Mouse (Mus musculus) midbrain, embryonic 14.5 days (tissue): ENCODE measurements around the gene Selplg. TPM values are rescaled to one million over a fixed set of nuclear protein-coding genes. Genes with fewer than 3 reads are reported as not detected.

ENCODE experiments used
- ATAC-seq: fragments of 200-750 bp; cut with Nextera tagmentation; 2 replicates; pipeline ENCODE4 v1.8.0; 2017; ENCODE audit warnings: moderate number of reproducible peaks, moderate library complexity; ENCODE audit not compliant: low FRiP score, low TSS enrichment
- DNase-seq: peaks from one replicate; pipeline ENCODE4 v3.0.0-alpha.2; 2015
- H3K27ac ChIP-seq: fragments of 300-500 bp; sonication (generic); replicated peaks from 2 replicates; pipeline ENCODE4 v1.5.1; 2014; ENCODE audit warnings: mild to moderate bottlenecking, low read depth, low read length, moderate library complexity
- H3K27me3 ChIP-seq: fragments of 300-500 bp; sonication (generic); 2 replicates; pipeline ENCODE4 v1.6.1; 2014; ENCODE audit warnings: low read length, control low read depth, mixed read lengths; ENCODE audit not compliant: control insufficient read depth, insufficient read depth
- H3K36me3 ChIP-seq: fragments of 300-500 bp; sonication (generic); 2 replicates; pipeline ENCODE4 v1.6.1; 2014; ENCODE audit warnings: low read length, control low read depth; ENCODE audit not compliant: control insufficient read depth, insufficient read depth
- H3K4me1 ChIP-seq: fragments of 300-500 bp; sonication (generic); 2 replicates; pipeline ENCODE4 v1.6.1; 2014; ENCODE audit warnings: mild to moderate bottlenecking, antibody characterized with exemption, low read length, control low read depth; ENCODE audit not compliant: control insufficient read depth, insufficient read depth
- H3K4me2 ChIP-seq: fragments of 300-500 bp; sonication (generic); 2 replicates; pipeline ENCODE4 v1.6.1; 2014; ENCODE audit warnings: mild to moderate bottlenecking, low read length, moderate library complexity
- H3K4me3 ChIP-seq: fragments of 300-500 bp; sonication (generic); replicated peaks from 2 replicates; pipeline ENCODE4 v1.5.1; 2014; ENCODE audit warnings: low read depth, low read length
- H3K9ac ChIP-seq: fragments of 300-500 bp; sonication (generic); replicated peaks from 2 replicates; pipeline ENCODE4 v1.6.1; 2014; ENCODE audit warnings: mild to moderate bottlenecking, low read length, moderate library complexity
- H3K9me3 ChIP-seq: fragments of 300-500 bp; sonication (generic); 2 replicates; pipeline ENCODE4 v1.6.1; 2016; ENCODE audit warnings: low read length, control low read depth, mixed read lengths; ENCODE audit not compliant: control insufficient read depth
- WGBS: fragments of 180-500 bp; shearing (Covaris S2); extraction: QIAGEN DNeasy Blood & Tissue Kit; methylation state at CpG from one replicate; pipeline ENCODE4 v1.1.7; 2014; 5-methylcytosine and 5-hydroxymethylcytosine counted together
- polyA plus RNA-seq: library from polyadenylated mRNA; unstranded; fragments of >200 nt; fragmentation: Nextera tagmentation; extraction: Ambion mirVana; gene quantifications from 2 replicates; pipeline ENCODE4 v1.2.1, GENCODE M21; 2014

Gene Selplg
- polyA plus RNA-seq, 1 experiment from 2014 or later = 2.6 TPM

DNA sequence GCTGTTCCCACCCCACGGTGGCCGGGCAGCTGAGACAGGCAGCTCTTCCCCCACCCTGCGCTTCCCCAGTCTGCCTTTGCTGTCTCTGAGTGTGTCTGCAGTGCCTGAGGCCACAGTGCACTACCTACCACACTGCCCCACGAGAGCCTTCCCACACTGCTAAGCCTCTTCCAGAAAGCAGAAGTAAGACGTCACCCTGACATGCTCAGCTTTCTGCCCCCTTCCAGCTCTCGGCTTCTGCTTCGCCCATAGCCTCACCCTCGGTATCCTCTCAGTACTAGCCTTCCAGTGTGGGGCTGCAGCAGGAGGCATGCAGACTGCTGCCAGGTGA is 55.6 kb downstream of the Selplg start:
- H3K36me3 ChIP-seq = peaks cover 41% of the 10 kb centered on the region
- no peaks in the 10 kb centered on the region for H3K9me3 ChIP-seq
- no peaks in the 10 kb centered on the region for H3K27me3 ChIP-seq
- H3K4me1 ChIP-seq = no peaks in the 10 kb centered on the region
- no peak overlapping the region for H3K27ac ChIP-seq
- ATAC-seq = no peak
- H3K9ac ChIP-seq = no peak overlapping the region
- H3K4me3 ChIP-seq = no peak overlapping the region
- DNase-seq = no peak
- no peak overlapping the region for H3K4me2 ChIP-seq
- WGBS = 83% methylated on average over 8 of the region's 8 CpGs

DNA sequence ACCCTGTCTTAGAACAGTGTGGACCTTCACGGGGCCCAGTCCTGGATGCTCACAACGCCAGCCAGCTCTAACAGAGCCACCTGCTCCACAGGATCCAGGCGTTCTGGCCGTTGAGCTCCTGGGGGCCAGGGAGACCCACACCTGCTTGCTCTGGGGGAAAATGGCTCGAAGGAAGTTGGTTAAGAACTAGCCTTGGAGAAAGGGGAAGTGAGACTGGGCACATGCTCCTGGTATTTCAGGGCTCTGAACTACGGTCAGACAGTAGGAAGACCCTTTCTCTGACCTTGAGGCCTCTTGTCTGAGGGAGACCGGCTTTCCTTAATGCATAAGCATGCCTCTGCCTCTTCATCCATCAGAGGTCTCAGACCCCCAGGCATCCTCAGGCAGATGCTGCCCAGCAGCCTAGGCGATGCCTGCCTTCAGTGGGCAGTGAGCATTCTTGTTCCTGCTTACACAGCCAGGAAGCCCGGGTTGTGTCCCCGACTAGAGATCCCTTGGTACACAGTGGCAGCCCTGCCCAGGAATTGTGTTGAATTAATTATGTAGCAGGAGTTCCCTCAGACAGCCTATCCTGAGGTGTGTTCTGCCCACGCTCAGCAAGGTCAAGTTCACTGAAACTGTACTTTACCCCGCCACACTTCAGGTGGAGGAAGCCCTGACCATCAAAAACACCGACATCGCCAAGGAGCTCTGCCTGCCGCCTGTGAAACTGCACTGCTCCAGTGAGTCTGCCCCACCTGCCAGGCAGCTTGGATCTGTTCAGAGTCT is 56.1 kb downstream of the Selplg start:
- Histone ChIP-seq H3K27me3 (no peaks in the 10 kb centered on the region), H3K9ac (no peak overlapping the region), H3K4me1 (no peaks in the 10 kb centered on the region), H3K9me3 (no peaks in the 10 kb centered on the region), H3K4me2 (no peak overlapping the region), H3K4me3 (no peak overlapping the region), H3K27ac (no peak overlapping the region), H3K36me3 (peaks cover 41% of the 10 kb centered on the region)
- DNase-seq (no peak), ATAC-seq (no peak)
- 94% methylated on average over 15 of the region's 15 CpGs for WGBS

DNA sequence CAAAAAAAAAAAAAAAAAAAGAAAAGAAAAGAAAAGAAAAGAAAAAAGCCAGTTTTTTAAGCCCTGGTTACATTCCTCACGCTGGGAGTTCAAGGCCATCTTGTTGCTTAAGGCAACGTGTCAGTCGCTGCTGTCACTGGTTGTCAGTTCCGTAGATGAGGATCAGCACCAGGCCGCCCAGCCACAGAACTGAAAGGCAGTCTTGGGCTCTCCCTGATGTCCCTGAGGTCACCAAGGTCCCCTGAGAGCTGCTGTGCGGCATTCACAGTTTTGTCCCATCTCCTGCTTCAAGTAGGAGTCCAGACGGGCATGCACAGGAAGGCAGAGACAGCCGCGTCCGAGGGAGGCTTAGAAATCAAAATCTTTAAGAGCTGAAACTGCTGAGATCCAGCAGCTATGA is 56.9 kb downstream of the Selplg start:
- no peaks in the 10 kb centered on the region for H3K9me3 ChIP-seq
- H3K9ac ChIP-seq = no peak overlapping the region
- H3K4me2 ChIP-seq = no peak overlapping the region
- H3K36me3 ChIP-seq = peaks cover 41% of the 10 kb centered on the region
- H3K27ac ChIP-seq = no peak overlapping the region
- H3K4me3 ChIP-seq = no peak overlapping the region
- DNase-seq (no peak), ATAC-seq (no peak)
- 91% methylated on average over 10 of the region's 10 CpGs for WGBS
- no peaks in the 10 kb centered on the region for H3K27me3 ChIP-seq
- peaks cover 2% of the 10 kb centered on the region; the same call in 1 of the 2 replicates for H3K4me1 ChIP-seq

DNA sequence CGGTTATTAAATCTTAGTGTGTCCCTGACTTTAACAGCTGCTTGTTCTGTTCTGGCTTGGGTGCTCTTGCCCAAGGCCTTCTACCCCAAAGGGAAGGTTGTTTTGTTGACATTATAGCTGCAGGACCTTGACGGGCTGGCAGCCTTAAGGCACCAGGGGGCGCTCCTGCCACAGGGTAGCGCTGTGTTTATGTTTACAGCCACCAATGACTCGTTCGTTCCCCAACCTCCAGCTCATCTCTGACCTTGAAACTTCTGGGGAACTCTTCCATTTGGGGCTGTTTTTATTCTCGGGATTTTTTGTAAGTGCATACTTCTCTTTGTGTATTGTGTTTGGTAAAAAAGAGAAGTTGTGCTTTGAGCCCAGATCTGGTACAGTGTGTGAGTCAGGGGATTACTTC is 58.8 kb downstream of the Selplg start:
- ATAC-seq = no peak
- WGBS = 2% methylated on average over 7 of the region's 7 CpGs
- H3K9ac ChIP-seq = peak overlapping the region; percentile 86; the same call in 1 of the 2 replicates

DNA sequence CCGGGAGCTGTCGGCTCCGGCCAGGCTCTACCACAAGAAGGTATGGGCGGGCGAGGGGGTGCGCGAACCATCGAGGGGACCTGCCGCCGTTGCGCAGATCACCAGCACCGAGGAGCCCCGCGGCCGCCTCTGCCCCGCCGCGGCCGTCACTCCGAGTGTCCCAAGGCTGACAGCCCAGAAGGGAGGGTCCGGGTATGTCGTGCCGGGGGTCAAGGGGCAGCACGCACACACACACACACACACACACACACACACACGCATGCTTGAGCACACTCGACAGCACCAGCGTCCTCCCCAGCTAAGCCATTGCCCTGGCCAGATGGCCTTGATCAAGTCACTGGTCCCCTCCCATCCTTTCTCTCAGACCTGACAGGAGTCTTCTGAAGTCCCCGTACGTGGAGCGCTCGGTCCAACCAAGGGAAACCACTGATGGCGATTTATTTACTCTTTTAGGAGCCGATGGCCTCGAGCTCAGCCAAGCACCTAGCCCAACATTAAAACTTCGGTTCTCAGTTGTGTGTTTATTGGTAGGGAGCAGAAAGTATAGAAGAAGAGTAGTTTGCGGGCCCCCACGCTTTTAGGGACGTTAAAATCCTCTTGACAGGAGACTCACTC is 59.4 kb downstream of the Selplg start:
- WGBS = 1% methylated on average over 38 of the region's 38 CpGs
- H3K9me3 ChIP-seq = no peaks in the 10 kb centered on the region
- peaks cover 12% of the 10 kb centered on the region for H3K4me1 ChIP-seq
- ATAC-seq (peak; percentile 43), DNase-seq (peak; percentile 15)
- H3K9ac ChIP-seq = peak overlapping the region; percentile 86
- H3K27ac ChIP-seq = peak overlapping the region; percentile 98; the same call in 1 of the 2 replicates
- H3K27me3 ChIP-seq = no peaks in the 10 kb centered on the region
- H3K4me3 ChIP-seq = peak overlapping the region; percentile 99
- peak overlapping the region; percentile 89 for H3K4me2 ChIP-seq
- peaks cover 32% of the 10 kb centered on the region for H3K36me3 ChIP-seq

More for the DNA sequence above, 58.8 kb downstream of the Selplg start:
- Histone ChIP-seq H3K9me3 (no peaks in the 10 kb centered on the region), H3K4me3 (peak overlapping the region; percentile 99), H3K4me2 (peak overlapping the region; percentile 89), H3K36me3 (peaks cover 36% of the 10 kb centered on the region), H3K27ac (no peak overlapping the region), H3K27me3 (no peaks in the 10 kb centered on the region), H3K4me1 (peaks cover 12% of the 10 kb centered on the region)
- DNase-seq = peak; percentile 90

DNA sequence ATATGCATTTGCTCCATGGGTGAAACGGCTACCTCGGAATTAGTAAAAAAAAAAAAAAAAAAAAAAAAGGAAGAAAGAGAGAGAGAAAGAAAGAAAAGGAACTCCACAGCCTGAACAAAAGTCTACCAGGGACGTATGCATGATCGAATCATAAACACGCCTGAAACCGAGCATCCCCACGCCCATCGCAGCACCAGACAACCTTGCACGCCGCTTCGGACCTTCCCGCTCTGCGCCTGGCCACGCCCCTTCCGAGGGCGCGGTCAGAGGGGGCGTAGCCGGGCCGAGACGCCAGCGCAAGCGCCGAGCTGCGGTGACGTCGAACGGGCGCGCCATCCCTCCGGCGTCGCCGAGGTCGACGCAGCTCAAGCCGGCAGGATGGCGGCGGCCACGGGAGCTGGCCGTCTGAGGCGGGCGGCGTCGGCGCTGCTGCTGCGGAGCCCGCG is 60.0 kb downstream of the Selplg start, which contains the start of the genes Sart3 and Iscu:
Gene Sart3, minus strand, starts transcription at position 61 of the 446 bp plus-strand sequence.
Gene Iscu, plus strand, starts transcription at position 299 of the 446 bp plus-strand sequence.
- H3K4me2 ChIP-seq = peak within 1 kb of the TSS; percentile 89
- H3K4me3 ChIP-seq = peak within 1 kb of the TSS; percentile 99
- peak within 1 kb of the TSS; percentile 98 for H3K27ac ChIP-seq
- DNase-seq (peak; percentile 99), ATAC-seq (peak; percentile 87)
- WGBS = under 1% methylated on average over 49 of the region's 49 CpGs
- peak within 1 kb of the TSS; percentile 86 for H3K9ac ChIP-seq
- H3K9me3 ChIP-seq = no peaks in the 10 kb centered on the region
- H3K27me3 ChIP-seq = no peaks in the 10 kb centered on the region
- H3K4me1 ChIP-seq = peaks cover 12% of the 10 kb centered on the region
- H3K36me3 ChIP-seq = peaks cover 37% of the 10 kb centered on the region

DNA sequence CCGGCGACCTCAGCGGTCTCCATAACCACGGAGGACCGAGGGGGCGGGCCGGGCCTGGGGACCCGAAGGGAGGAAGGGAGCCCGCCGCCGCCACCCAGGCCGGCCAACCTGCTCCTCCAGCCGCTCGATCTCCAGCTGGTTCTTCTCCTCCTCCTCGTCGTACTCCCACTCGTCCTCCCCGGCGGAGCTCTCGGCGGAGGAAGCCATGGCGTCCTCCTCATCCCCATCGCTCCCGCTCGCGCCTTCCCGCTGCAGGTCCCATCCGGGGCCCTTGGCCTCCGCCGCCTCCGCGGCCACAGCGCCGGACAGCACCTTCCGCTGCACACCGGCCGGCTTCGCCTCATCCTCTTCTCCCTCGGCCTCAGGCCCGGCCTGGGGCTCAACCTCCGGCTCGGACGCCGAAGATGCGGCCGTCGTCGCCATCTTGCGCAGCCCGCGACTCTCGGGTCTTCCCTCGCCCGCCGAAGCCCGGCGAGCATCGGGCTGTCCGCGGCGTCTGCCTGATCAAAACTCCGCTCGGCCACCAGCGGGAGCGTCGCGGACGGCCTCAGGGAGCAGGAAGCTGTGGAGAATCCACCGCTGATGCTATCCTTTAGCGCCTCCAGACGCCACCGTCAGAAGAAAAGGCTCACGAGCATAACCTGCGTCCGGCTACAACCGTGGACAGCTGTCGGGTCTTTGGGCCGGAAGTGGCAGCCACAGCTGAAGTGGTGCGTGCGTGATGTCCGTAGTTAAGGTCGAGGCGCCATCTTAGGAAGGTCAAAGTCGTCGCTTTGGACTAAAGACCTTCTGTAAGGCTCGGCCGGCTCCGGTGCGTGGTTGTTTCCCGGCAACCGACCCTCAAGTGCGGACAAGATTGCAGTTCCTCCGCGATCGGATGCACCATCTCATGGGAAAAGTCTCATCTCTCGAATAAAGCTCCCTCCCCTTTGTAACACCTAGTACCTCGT is 61.0 kb downstream of the Selplg start:
- Histone ChIP-seq H3K4me3 (peak overlapping the region; percentile 99), H3K9me3 (no peaks in the 10 kb centered on the region), H3K27ac (peak overlapping the region; percentile 98), H3K27me3 (no peaks in the 10 kb centered on the region), H3K9ac (peak overlapping the region; percentile 86), H3K4me2 (peak overlapping the region; percentile 89), H3K36me3 (peaks cover 35% of the 10 kb centered on the region), H3K4me1 (peaks cover 12% of the 10 kb centered on the region)
- under 1% methylated on average over 91 of the region's 97 CpGs for WGBS
- DNase-seq (peak; percentile 93), ATAC-seq (peak; percentile 82)

DNA sequence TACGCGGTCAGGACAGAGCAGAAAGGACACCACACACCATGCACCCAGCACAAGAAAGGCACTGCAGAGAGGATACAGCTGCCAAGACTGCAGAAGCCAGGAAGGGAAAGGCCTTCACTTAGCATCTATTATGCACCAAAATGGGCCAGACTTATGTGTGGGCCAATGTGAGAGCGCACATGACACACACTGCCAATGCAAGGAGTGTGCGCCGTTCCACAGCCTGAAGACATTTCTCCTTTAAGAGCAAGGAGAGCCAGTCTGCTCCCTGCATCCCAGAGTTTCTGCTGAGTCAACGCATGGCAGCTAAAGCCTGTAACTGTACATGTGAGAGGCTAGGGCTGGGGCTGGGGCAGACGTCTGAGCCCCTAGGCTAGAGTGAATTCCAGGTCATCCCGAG is 63.6 kb downstream of the Selplg start:
- no peaks in the 10 kb centered on the region for H3K27me3 ChIP-seq
- no peaks in the 10 kb centered on the region for H3K9me3 ChIP-seq

More for the DNA sequence above, 63.6 kb downstream of the Selplg start:
- Histone ChIP-seq H3K36me3 (peaks cover 27% of the 10 kb centered on the region), H3K4me3 (no peak overlapping the region), H3K4me2 (no peak overlapping the region), H3K4me1 (peaks cover 12% of the 10 kb centered on the region), H3K27ac (no peak overlapping the region), H3K9ac (no peak overlapping the region)
- ATAC-seq = no peak
- 94% methylated on average over 8 of the region's 8 CpGs for WGBS
- DNase-seq = no peak
